Mouse (Mus musculus): ENCODE data around the gene Ago3.

DNA sequence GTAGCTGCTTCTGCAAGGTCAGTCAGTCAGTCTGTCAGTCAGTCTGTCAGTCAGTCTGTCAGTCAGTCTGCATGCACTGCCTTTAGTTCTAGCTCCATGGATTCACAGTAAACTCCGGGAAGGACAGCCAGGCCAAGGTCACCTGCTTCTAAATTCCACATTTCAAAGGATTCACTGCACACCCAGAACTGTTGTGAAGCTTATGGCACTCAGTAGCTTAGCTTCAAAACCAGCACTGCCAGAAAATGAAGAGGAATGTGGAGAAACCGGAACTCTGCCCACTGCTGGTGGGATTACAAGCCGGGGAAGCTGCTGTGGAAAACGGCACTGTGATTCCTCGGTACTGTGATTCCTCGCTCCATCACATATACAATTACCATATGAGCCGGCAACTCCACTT is 26.1 kb upstream of the Ago3 start:
- TF ChIP-seq CTCF (conservative IDR thresholded peaks at IDR 0.05; ENCODE audit: low read length) (no peak), NANOG (IDR thresholded peaks at IDR 0.05; ENCODE audit: borderline replicate concordance, low read length) (no peak), POU5F1 (IDR thresholded peaks at IDR 0.05; ENCODE audit: borderline replicate concordance, low read length) (no peak)

All from E14TG2a.4 (cell line).